Mouse (Mus musculus) megakaryocyte, embryonic 14.5 days (primary cell): Measurements from ENCODE around the gene Tnxb. TPM values are rescaled to one million over a fixed set of nuclear protein-coding genes. Genes with fewer than 3 reads are reported as not detected.
"Not testable (repeated sequence)": the region's sequence is repeated elsewhere in the genome, so short reads cannot be mapped to it uniquely, and the experiment has no call there.

ENCODE experiments used
- H3K27me3 ChIP-seq: replicated peaks from 2 replicates; pipeline ENCODE3; 2012; ENCODE audit warnings: inconsistent platforms
- H3K36me3 ChIP-seq: replicated peaks from 2 replicates; pipeline ENCODE3; 2012; ENCODE audit warnings: low read length, inconsistent platforms, mixed read lengths
- H3K4me1 ChIP-seq: 2 replicates; pipeline ENCODE4 v1.6.1; 2012; ENCODE audit warnings: inconsistent platforms
- H3K4me3 ChIP-seq: replicated peaks from 2 replicates; pipeline ENCODE3; 2012; ENCODE audit warnings: moderate library complexity, mild to moderate bottlenecking, inconsistent platforms
- H3K9me3 ChIP-seq: 2 replicates; pipeline ENCODE4 v1.6.1; 2012; ENCODE audit warnings: inconsistent platforms
- FLI1 ChIP-seq: IDR thresholded peaks from 2 replicates; pipeline ENCODE4 v1.6.1; 2012; ENCODE audit warnings: low read length, inconsistent platforms, mixed read lengths
- GATA1 ChIP-seq: IDR thresholded peaks from 3 replicates; pipeline ENCODE4 v1.6.1; 2012; ENCODE audit warnings: mixed read lengths, low read length, inconsistent platforms, borderline replicate concordance
- polyA plus RNA-seq: library from polyadenylated mRNA; stranded (reverse); fragments of >175 nt; gene quantifications from 2 replicates; pipeline ENCODE4 v1.2.3, GENCODE M21; 2012; ENCODE audit warnings: low replicate concordance; ENCODE audit not compliant: insufficient read depth

Gene Tnxb
- polyA plus RNA-seq, 1 experiment = 0.03 TPM

DNA sequence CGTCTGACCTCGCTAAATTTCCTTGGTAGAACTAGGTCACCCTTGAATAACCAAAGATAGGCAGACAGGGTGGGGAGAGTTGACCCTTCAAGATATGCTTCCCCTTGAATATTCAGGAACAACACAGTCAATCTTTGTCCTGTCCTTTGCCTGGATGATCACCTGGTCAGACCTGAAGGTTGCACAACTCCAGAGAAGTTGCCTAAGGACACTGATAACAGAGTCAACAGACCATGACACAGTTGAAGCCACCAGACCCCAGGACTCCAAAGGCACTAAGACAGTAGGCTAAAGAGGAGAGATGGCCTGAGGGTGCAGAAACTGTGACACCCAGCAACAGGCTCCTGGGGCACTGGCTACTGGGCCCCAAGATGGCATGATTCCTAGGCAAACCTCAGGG lies 57.6 kb downstream of the Tnxb start:
- no peaks in the 10 kb centered on the region for H3K36me3 ChIP-seq
- H3K27me3 ChIP-seq = peaks cover 5% of the 10 kb centered on the region
- TF ChIP-seq GATA1 (no peak), FLI1 (no peak)
- H3K4me1 ChIP-seq = no peaks in the 10 kb centered on the region
- H3K9me3 ChIP-seq = peaks cover 10% of the 10 kb centered on the region
- no peak overlapping the region for H3K4me3 ChIP-seq

DNA sequence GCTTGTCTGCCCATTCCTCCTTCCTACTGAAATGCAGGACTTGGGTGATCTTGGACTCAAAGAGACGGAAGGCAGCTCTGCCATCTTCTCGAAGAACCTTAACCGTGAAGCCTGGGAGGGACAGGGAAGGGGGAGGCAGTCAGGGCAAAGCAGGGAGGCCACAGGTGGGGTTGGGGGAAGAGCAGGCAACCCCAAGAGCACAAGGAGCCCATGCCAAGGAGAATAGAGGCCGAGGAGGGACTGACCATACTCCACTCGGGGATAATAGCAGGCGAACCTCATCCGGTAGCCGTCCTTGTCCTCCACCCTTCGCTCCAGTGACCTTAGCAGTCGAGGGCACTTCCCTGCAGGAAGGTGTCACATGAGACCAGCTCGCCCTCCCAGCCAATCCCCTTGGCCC lies 58.8 kb downstream of the Tnxb start:
- not testable (repeated sequence) for H3K4me1 ChIP-seq, H3K4me3 ChIP-seq, H3K9me3 ChIP-seq, H3K36me3 ChIP-seq, H3K27me3 ChIP-seq

DNA sequence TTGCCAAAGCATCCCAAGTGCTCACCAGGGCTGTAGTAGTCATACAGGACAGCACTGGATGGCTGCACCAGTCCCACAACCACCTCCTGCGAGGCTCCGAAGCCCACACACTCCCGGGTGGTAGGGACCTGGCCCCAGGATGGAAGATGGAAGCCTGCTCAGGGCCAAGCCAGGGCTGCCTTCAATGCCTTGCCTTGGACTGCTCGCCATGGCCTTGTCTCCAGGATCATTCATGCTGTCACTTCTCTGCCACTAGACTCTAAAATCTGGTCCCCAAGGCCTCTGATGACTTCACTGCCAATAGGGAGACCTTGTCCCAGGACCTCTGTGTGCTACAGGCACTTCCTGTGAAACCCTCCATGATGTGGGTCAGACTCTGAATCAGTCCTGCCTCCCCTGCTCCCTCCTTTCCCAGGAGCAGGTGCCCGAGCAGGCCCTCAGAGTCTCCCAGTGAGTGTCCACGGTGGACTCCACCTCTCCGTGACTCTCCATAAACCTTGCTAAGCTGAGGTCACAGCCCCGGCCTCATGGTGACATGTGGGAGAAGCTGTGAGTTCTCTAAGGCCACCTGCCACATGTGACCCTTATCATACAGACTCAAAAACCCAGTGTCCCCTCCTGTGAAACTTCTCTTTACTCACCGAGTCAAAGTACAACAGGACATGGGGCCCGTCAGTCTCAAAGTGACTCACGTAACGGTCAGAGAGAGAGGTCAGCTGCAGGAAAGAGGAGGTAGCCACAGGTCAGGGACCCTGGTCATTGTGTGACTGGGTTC lies 59.6 kb downstream of the Tnxb start:
- H3K36me3 ChIP-seq, H3K27me3 ChIP-seq, H3K9me3 ChIP-seq: not testable (repeated sequence)

DNA sequence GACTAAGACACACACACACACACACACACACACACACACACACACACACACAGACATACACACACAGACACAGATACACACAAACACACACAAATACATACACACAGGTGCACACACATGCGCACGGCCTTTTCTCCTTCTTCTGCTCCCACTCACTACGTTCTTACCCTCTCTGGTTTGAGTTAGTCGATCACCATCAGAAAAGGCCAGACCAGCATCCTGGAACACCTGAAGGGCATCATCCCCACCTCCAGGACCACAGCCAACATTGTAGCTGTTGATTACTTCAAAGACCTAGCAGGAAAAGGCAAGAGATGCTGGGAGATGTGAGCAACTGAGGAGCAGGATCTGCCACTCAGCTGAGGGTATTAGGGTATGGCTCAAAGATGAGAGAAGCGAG lies 67.1 kb downstream of the Tnxb start:
- not testable (repeated sequence) for H3K4me1 ChIP-seq, H3K9me3 ChIP-seq, H3K4me3 ChIP-seq, H3K36me3 ChIP-seq
- H3K27me3 ChIP-seq = peaks cover 11% of the 10 kb centered on the region

More for the DNA sequence above, 59.6 kb downstream of the Tnxb start:
- not testable (repeated sequence) for H3K4me3 ChIP-seq, H3K4me1 ChIP-seq

DNA sequence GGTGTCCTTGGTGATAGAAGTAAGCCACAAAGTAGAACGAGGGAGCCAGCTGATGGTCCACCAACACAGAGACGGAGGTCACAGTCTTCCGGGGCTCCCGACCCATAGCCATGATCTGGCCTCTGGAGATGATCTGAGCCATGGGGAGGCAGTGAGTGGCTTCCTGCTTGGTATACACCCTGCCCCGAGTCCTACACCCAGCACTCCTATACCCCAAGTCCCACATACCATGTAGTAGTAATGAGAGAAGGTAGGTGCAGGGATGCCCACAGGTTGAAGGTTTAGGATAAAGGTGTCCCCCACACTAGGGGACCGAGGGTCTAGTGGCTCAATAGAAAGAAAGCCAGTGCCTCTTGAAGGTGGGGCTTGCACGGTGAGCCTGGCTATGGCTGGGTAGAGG lies 69.4 kb downstream of the Tnxb start:
- not testable (repeated sequence) for H3K27me3 ChIP-seq, H3K4me1 ChIP-seq, H3K4me3 ChIP-seq

DNA sequence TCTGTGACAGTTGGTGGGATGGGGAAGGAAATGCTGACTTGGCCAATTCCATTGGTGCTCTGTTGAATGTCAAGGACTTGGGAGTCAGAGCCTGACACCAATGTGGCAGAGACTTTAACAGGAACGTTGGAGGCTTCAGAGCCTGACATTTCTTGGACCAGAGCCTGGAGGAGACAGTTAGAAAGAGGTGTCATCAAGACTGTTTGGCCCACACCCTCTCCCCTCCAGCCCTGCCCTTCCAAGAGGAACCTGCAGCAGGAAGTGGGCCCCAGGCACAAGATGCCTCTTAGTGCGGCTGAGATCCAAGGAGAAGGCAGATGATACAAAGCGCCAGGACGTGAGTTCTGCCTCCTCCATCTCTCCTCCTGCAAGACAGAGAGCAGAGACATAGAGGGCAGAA lies 69.9 kb downstream of the Tnxb start:
- Histone ChIP-seq H3K4me1 (no peaks in the 10 kb centered on the region), H3K27me3 (peaks cover 9% of the 10 kb centered on the region), H3K4me3 (no peak overlapping the region), H3K36me3 (no peaks in the 10 kb centered on the region), H3K9me3 (no peaks in the 10 kb centered on the region)
- TF ChIP-seq FLI1 = no peak
- TF ChIP-seq GATA1 = no peak

More for the DNA sequence above, 69.4 kb downstream of the Tnxb start:
- H3K36me3 ChIP-seq, H3K9me3 ChIP-seq: not testable (repeated sequence)

DNA sequence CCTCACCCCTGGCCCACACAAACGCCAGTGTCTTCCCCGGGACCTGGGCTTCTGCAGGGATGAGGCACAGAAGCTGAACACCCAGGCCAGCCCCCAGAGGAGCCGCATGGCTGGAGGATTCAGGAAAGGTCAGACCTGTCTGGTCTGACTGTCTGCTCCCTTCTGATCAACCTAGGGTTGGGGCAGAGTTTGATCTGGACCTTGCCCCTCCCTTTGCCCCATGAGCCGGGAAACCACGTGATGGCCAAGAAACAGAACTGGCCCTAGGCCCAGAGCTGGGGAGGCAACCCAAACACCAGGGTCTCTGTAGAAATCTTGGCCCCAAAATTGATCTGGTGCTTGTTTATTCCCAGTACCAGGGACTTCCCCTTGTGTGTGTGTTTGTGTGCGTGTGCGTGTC lies 73.4 kb downstream of the Tnxb start, which contains the start of gene C4b:
TSS of gene C4b (minus strand) at position 164 of the 400 bp plus-strand sequence.
- H3K36me3 ChIP-seq = no peaks in the 10 kb centered on the region
- TF ChIP-seq GATA1 = no peak
- TF ChIP-seq FLI1 = no peak
- H3K27me3 ChIP-seq = peaks cover 6% of the 10 kb centered on the region
- no peaks in the 10 kb centered on the region for H3K4me1 ChIP-seq
- no peak within 1 kb of the TSS for H3K4me3 ChIP-seq
- peaks cover 13% of the 10 kb centered on the region for H3K9me3 ChIP-seq

DNA sequence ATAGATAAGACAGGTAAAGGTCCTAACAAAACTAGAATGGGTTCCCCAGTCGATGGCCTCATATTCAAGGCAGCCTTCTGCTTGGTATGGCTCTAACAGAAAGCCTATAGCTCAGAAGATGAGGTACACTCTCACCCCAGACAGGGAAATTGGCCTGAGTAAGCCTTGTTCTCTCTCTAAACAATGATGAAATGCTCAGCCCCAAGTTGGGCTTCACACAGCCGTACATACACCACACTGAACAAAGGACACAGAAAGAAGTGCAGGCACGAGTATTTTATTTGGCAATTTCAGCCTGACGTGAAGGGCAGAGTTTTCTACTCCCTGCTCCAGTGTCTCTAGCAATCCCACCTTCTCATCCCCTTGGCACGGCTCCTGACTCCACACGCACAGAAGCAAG lies 73.9 kb downstream of the Tnxb start:
- no peak overlapping the region for H3K4me3 ChIP-seq

DNA sequence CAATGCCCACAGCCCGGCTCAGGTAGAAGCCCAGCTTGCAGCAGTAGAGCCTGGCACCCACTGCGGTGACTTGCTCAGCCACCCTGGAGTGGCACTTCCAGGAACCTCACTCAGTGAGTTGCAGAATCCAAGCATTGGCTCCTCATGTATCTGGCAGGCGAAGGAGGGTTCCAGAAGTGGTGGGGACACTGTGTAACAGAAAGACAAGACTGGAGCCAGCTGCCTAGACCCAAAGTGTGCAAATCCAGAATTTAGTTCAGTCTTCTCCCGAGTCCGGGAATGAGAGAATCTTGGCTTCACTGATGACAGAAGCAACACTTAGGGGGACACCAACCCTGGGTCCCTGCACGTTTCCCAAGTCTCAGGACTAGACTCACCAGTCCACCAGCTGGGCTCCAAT lies 74.3 kb downstream of the Tnxb start:
- H3K4me1 ChIP-seq, H3K27me3 ChIP-seq, H3K4me3 ChIP-seq, H3K36me3 ChIP-seq: not testable (repeated sequence)
- H3K9me3 ChIP-seq = peaks cover 22% of the 10 kb centered on the region

More for the DNA sequence above, 73.9 kb downstream of the Tnxb start:
- no peaks in the 10 kb centered on the region for H3K4me1 ChIP-seq
- H3K36me3 ChIP-seq = no peaks in the 10 kb centered on the region
- no peak for TF ChIP-seq FLI1
- TF ChIP-seq GATA1 = no peak
- H3K27me3 ChIP-seq = peaks cover 6% of the 10 kb centered on the region
- peaks cover 18% of the 10 kb centered on the region for H3K9me3 ChIP-seq

DNA sequence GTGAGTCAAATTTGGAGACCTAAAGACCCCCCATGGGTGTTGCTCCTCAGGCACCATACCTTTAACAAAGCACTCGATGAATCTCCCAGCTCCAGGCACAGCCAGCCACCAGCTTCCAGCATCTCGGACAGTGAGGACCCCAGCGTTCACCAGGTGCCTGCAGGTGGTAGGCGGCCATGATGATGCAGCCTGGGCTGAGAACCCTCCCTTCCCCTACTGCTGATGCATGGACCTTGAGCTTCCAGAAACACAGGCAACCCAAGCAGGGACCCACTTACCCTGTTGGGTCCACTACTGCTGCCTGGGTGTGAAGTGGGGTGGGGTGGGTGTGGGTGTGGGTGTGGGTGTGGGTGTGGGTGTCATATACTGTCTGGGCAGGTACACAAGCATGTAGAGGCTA lies 74.8 kb downstream of the Tnxb start:
- peaks cover 23% of the 10 kb centered on the region for H3K9me3 ChIP-seq
- not testable (repeated sequence) for H3K4me1 ChIP-seq, H3K27me3 ChIP-seq, H3K4me3 ChIP-seq, H3K36me3 ChIP-seq

DNA sequence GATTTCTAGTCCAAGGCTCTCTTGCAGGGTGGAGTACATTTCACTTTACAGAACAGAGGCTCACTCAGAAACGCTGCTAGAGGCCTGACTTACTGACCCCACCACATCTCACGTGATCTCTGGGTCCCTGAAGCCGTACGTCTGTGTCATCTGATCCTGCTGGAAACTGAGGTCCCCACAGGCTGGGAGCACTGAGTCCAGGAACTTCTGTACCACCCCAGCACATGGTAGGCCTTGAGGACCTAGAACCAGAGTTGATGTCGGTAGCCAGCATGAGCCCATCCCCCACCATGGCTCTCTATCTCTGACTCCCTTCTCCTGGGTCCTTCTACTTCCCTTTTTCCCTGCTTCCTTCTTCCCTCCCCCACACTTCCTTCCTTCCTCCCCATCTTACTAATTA lies 76.2 kb downstream of the Tnxb start:
- Histone ChIP-seq H3K4me1 (no peaks in the 10 kb centered on the region), H3K27me3 (no peaks in the 10 kb centered on the region), H3K36me3 (no peaks in the 10 kb centered on the region), H3K4me3 (no peak overlapping the region), H3K9me3 (peaks cover 23% of the 10 kb centered on the region)
- no peak for TF ChIP-seq FLI1
- no peak for TF ChIP-seq GATA1
